Mouse (Mus musculus): Measurements from ENCODE around the gene Wnt8b. TPM values are rescaled to one million over a fixed set of nuclear protein-coding genes. Genes with fewer than 3 reads are reported as not detected.

Wnt8b gene
- total and polyA plus RNA-seq, 3 experiments = 0.07 TPM; not detected in 2

- TF ChIP-seq EP300 (IDR thresholded peaks at IDR 0.05; ENCODE audit: low read length) = peak; percentile 65
- TF ChIP-seq JUN (IDR thresholded peaks at IDR 0.05; ENCODE audit: insufficient read depth, low read depth, low read length) = 0 out of 2 replicates have a peak, but pooled peaks have one; percentile 8
- no peak for TF ChIP-seq USF2 (conservative IDR thresholded peaks at IDR 0.05; ENCODE audit: low read depth, low read length)
- TF ChIP-seq IRF4 (IDR thresholded peaks at IDR 0.05; ENCODE audit: low read depth, low read length) = peak; percentile 92
- TF ChIP-seq JUND (conservative IDR thresholded peaks at IDR 0.05; ENCODE audit: low read depth, low read length) = peak; percentile 59; the same call in 1 of the 2 replicates
- no peak overlapping the region for H3K4me2 ChIP-seq (ENCODE audit: insufficient read depth, low read depth, poor library complexity, severe bottlenecking)
- H3K27me3 ChIP-seq (replicated peaks) = no peaks in the 10 kb centered on the region
- H3K36me3 ChIP-seq (replicated peaks in 1 of 2; ENCODE audit: control insufficient read depth in 1 of 2, insufficient read depth in 1 of 2, low read length in 1 of 2) = peaks cover 0 to 18% of the 10 kb centered on the region in 2 experiments
- H3K4me3 ChIP-seq (replicated peaks in 1 of 3; ENCODE audit: low read depth in 2 of 3, low read length in 2 of 3, poor library complexity in 1 of 3) = no peak overlapping the region
- no peak overlapping the region for H3K27ac ChIP-seq (ENCODE audit: insufficient read depth, low read depth)
- in situ Hi-C loops (cut with MboI; ENCODE audit: low pct_ligation_motif_present, low pct_unique_long_range_greater_than_20kb, low sequenced_read_pairs) (loop anchor here (5.0 kb wide), 1 partner anchor 53 kb away; no protein-coding TSS in a partner anchor), dilution Hi-C loops (cut with MboI; ENCODE audit: extremely low pct_ligation_motif_present, extremely low pct_unique_long_range_greater_than_20kb, low sequenced_read_pairs) (no loop called here)
- no peak for DNase-seq (ENCODE audit: extremely low read depth)
- H3K9me3 ChIP-seq (replicated peaks; ENCODE audit: low read length) = no peaks in the 10 kb centered on the region
- peaks cover 6 to 18% of the 10 kb centered on the region in 2 experiments for H3K4me1 ChIP-seq (ENCODE audit: control insufficient read depth in 1 of 2, insufficient read depth in 2 of 2)
- H3K9ac ChIP-seq (ENCODE audit: insufficient read depth, low read depth) = no peak overlapping the region
- H3K79me2 ChIP-seq (replicated peaks; ENCODE audit: control insufficient read depth, extremely low read depth, insufficient read depth, poor library complexity, severe bottlenecking) = no peaks in the 10 kb centered on the region
Measured at GRCm38 (mm10) chr19:44530018-44530417, 36.7 kb downstream of the Wnt8b start.

- H3K36me3 ChIP-seq (replicated peaks in 1 of 2; ENCODE audit: control insufficient read depth in 1 of 2, insufficient read depth in 1 of 2, low read length in 1 of 2) = peaks cover 0 to 11% of the 10 kb centered on the region in 2 experiments
- H3K4me1 ChIP-seq (ENCODE audit: control insufficient read depth in 1 of 2, insufficient read depth in 2 of 2) = no peaks in the 10 kb centered on the region
- no peak overlapping the region for H3K9ac ChIP-seq (ENCODE audit: insufficient read depth, low read depth)
- in situ Hi-C loops (cut with MboI; ENCODE audit: low pct_ligation_motif_present, low pct_unique_long_range_greater_than_20kb, low sequenced_read_pairs) = no loop called here
- no peaks in the 10 kb centered on the region for H3K27me3 ChIP-seq (replicated peaks)
- H3K4me3 ChIP-seq (replicated peaks in 1 of 3; ENCODE audit: low read depth in 2 of 3, low read length in 2 of 3, poor library complexity in 1 of 3) = no peak overlapping the region
- DNase-seq (ENCODE audit: extremely low read depth) = no peak
- dilution Hi-C loops (cut with MboI; ENCODE audit: extremely low pct_ligation_motif_present, extremely low pct_unique_long_range_greater_than_20kb, low sequenced_read_pairs) = no loop called here
- peaks cover 3% of the 10 kb centered on the region for H3K9me3 ChIP-seq (replicated peaks; ENCODE audit: low read length)
- H3K4me2 ChIP-seq (ENCODE audit: insufficient read depth, low read depth, poor library complexity, severe bottlenecking) = no peak overlapping the region
- no peak overlapping the region for H3K27ac ChIP-seq (ENCODE audit: insufficient read depth, low read depth)
- TF ChIP-seq CTCF (conservative IDR thresholded peaks at IDR 0.05 in 1 of 2, IDR thresholded peaks at IDR 0.05 in 1 of 2; ENCODE audit: low read depth in 2 of 2, low read length in 2 of 2) = peak; percentile 9 to 74; a peak in 2 of 4 replicates
- TF ChIP-seq TCF12 (IDR thresholded peaks at IDR 0.05; ENCODE audit: low read depth, low read length) = no peak
- no peak for TF ChIP-seq MEF2A (IDR thresholded peaks at IDR 0.05; ENCODE audit: borderline replicate concordance, low read depth, low read length)
- TF ChIP-seq EP300 (IDR thresholded peaks at IDR 0.05; ENCODE audit: low read length) = no peak
- TF ChIP-seq RAD21 (IDR thresholded peaks at IDR 0.05; ENCODE audit: low read depth, low read length) = peak; percentile 73
- peak; percentile 23; the same call in 1 of the 2 replicates for TF ChIP-seq ZC3H11A (IDR thresholded peaks at IDR 0.05; ENCODE audit: low read depth, low read length)
- no peak for TF ChIP-seq USF2 (conservative IDR thresholded peaks at IDR 0.05; ENCODE audit: low read depth, low read length)
- no peak for TF ChIP-seq MAZ (IDR thresholded peaks at IDR 0.05; ENCODE audit: low read depth, low read length)
- TF ChIP-seq BHLHE40 (IDR thresholded peaks at IDR 0.05; ENCODE audit: low read depth, low read length) = no peak
- TF ChIP-seq IRF4 (IDR thresholded peaks at IDR 0.05; ENCODE audit: low read depth, low read length) = no peak
- TF ChIP-seq NELFE (IDR thresholded peaks at IDR 0.05; ENCODE audit: low read depth, low read length) = no peak
- TF ChIP-seq MXI1 (IDR thresholded peaks at IDR 0.05; ENCODE audit: low read depth, low read length) = no peak
- TF ChIP-seq JUN (IDR thresholded peaks at IDR 0.05; ENCODE audit: insufficient read depth, low read depth, low read length) = no peak
- TF ChIP-seq SMC3 (IDR thresholded peaks at IDR 0.05; ENCODE audit: low read depth, low read length) = peak; percentile 63
- no peak for TF ChIP-seq ETS1 (conservative IDR thresholded peaks at IDR 0.05; ENCODE audit: low read depth, low read length)
- TF ChIP-seq RCOR1 (conservative IDR thresholded peaks at IDR 0.05; ENCODE audit: low read depth, low read length) = no peak
- H3K79me2 ChIP-seq (replicated peaks; ENCODE audit: control insufficient read depth, extremely low read depth, insufficient read depth, poor library complexity, severe bottlenecking) = no peaks in the 10 kb centered on the region
Measured at GRCm38 (mm10) chr19:44535376-44535775, 42.1 kb downstream of the Wnt8b start.

Measured in CH12.LX (cell line).